Mouse (Mus musculus): ENCODE results near the gene Snapc3.

DNA sequence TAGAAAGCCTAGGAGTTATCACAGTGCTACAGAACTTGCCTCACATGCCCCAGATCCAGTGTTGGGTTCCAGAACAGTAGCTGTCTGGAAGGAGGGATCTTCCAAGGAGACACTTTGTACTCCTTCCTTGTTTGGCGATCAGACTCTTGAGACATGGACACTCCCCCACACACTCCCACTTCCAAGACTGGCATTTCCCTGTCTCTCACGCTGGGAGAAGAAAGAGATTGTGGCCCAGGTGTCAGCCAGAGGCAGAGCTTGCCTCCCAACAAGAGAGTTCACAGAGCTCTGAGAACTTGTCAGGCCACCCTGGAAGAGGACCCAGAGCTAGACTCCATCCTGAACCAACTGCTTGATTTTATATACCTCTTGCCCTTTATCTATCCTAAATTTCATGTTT lies 27.0 kb upstream of the Snapc3 start:
- no peak for TF ChIP-seq ZNF384 (IDR thresholded peaks at IDR 0.05; ENCODE audit: low read depth, low read length)
- TF ChIP-seq HCFC1 (IDR thresholded peaks at IDR 0.05; ENCODE audit: borderline replicate concordance, insufficient read depth, low read length), result no peak
- TF ChIP-seq ZC3H11A (IDR thresholded peaks at IDR 0.05; ENCODE audit: borderline replicate concordance, low read depth, low read length), result no peak
- no peak for TF ChIP-seq MAFK (IDR thresholded peaks at IDR 0.05; ENCODE audit: insufficient read depth, low read depth, low read length)
- TF ChIP-seq CHD2 (IDR thresholded peaks at IDR 0.05; ENCODE audit: low read depth, low read length), result no peak
